Mouse (Mus musculus) MEL (cell line): ENCODE data around the gene Arhgap35. TPM values are rescaled to one million over a fixed set of nuclear protein-coding genes. Genes with fewer than 3 reads are reported as not detected.

Experiments
- DNase-seq: peaks from one replicate; pipeline ENCODE4 v3.0.0; 2011; ENCODE audit warnings: low read depth, low spot score
- H3K27ac ChIP-seq: 2 replicates; pipeline ENCODE4 v1.5.1; 2012; ENCODE audit warnings: low read depth, mild to moderate bottlenecking, control low read depth, low read length, moderate library complexity; ENCODE audit not compliant: control insufficient read depth
- H3K27me3 ChIP-seq, 2 experiments: fragments of 150-350 bp in 1 of 2; sonication (generic) in 1 of 2; 2 replicates each; pipeline ENCODE4 v1.6.1; 2012; ENCODE audit warnings: low read length in 2 of 2, mild to moderate bottlenecking in 2 of 2, improper control_type of control experiment in 1 of 2, moderate library complexity in 1 of 2; ENCODE audit not compliant: insufficient read depth in 2 of 2, control insufficient read depth in 1 of 2
- H3K36me3 ChIP-seq, 2 experiments: 2 replicates each; pipeline ENCODE4 v1.6.1; 2012 to 2014; ENCODE audit warnings: low read length in 2 of 2, improper control_type of control experiment in 1 of 2, inconsistent platforms in 1 of 2, mild to moderate bottlenecking in 1 of 2; ENCODE audit not compliant: insufficient read depth in 2 of 2, control insufficient read depth in 1 of 2
- H3K4me1 ChIP-seq, 2 experiments: fragments of 150-350 bp in 1 of 2; sonication (generic) in 1 of 2; 2 replicates each; pipeline ENCODE4 v1.6.1; 2012; ENCODE audit warnings: low read length in 2 of 2, improper control_type of control experiment in 1 of 2, mild to moderate bottlenecking in 1 of 2; ENCODE audit not compliant: insufficient read depth in 2 of 2, control insufficient read depth in 1 of 2
- H3K4me3 ChIP-seq, 2 experiments: fragments of 150-350 bp in 1 of 2; sonication (generic) in 1 of 2; 2 replicates each; pipeline ENCODE4 v1.5.1; 2012; ENCODE audit warnings: low read depth in 2 of 2, low read length in 2 of 2, mild to moderate bottlenecking in 2 of 2, moderate library complexity in 2 of 2, control low read depth in 1 of 2, improper control_type of control experiment in 1 of 2; ENCODE audit not compliant: control insufficient read depth in 1 of 2, insufficient read depth in 1 of 2
- H3K79me2 ChIP-seq: 2 replicates; pipeline ENCODE4 v1.6.1; 2012; ENCODE audit warnings: mild to moderate bottlenecking, low read length, moderate library complexity; ENCODE audit not compliant: control insufficient read depth, poor library complexity, insufficient read depth
- H3K9ac ChIP-seq: 2 replicates; pipeline ENCODE4 v1.6.1; 2012; ENCODE audit warnings: low read depth, mild to moderate bottlenecking, control low read depth, low read length, moderate library complexity; ENCODE audit not compliant: control insufficient read depth, poor library complexity, severe bottlenecking
- H3K9me3 ChIP-seq: fragments of 150-350 bp; sonication (generic); replicated peaks from 2 replicates; pipeline ENCODE4 v1.6.1; 2012; ENCODE audit warnings: mild to moderate bottlenecking, low read length, improper control_type of control experiment, moderate library complexity; ENCODE audit not compliant: insufficient read depth
- BHLHE40 ChIP-seq: IDR thresholded peaks from 2 replicates; pipeline ENCODE4 v1.6.1; 2012; ENCODE audit warnings: low read depth, mild to moderate bottlenecking, inconsistent platforms, low read length, improper control_type of control experiment, borderline replicate concordance
- CTCF ChIP-seq, 3 experiments: IDR thresholded peaks in 2 of 3; conservative IDR thresholded peaks in 1 of 3; 2 replicates each; pipeline ENCODE4 v1.5.1; 2011 to 2012; ENCODE audit warnings: low read length in 3 of 3, low read depth in 2 of 3, mild to moderate bottlenecking in 2 of 3, improper control_type of control experiment in 1 of 3, inconsistent platforms in 1 of 3, mixed read lengths in 1 of 3, moderate library complexity in 1 of 3; ENCODE audit not compliant: control insufficient read depth in 1 of 3, insufficient read depth in 1 of 3, poor library complexity in 1 of 3, severe bottlenecking in 1 of 3
- E2F4 ChIP-seq: IDR thresholded peaks from 2 replicates; pipeline ENCODE4 v1.6.1; 2011; ENCODE audit warnings: low read depth, low read length, improper control_type of control experiment, borderline replicate concordance
- HCFC1 ChIP-seq: IDR thresholded peaks from 2 replicates; pipeline ENCODE4 v1.6.1; 2012; ENCODE audit warnings: low read depth, mild to moderate bottlenecking, inconsistent platforms, low read length, improper control_type of control experiment, moderate library complexity
- JUND ChIP-seq: IDR thresholded peaks from 2 replicates; pipeline ENCODE4 v1.6.1; 2011; ENCODE audit warnings: low read depth, mild to moderate bottlenecking, improper control_type of control experiment, low read length
- MAX ChIP-seq: IDR thresholded peaks from 2 replicates; pipeline ENCODE4 v1.6.1; 2011; ENCODE audit warnings: low read length, improper control_type of control experiment
- MEF2A ChIP-seq: IDR thresholded peaks from 2 replicates; pipeline ENCODE4 v1.6.1; 2014; ENCODE audit warnings: low read depth, mild to moderate bottlenecking, inconsistent platforms, low read length, improper control_type of control experiment; ENCODE audit not compliant: poor library complexity, insufficient replicate concordance, severe bottlenecking; ENCODE audit errors: extremely low read depth
- MXI1 ChIP-seq: IDR thresholded peaks from 2 replicates; pipeline ENCODE4 v1.6.1; 2011; ENCODE audit warnings: mild to moderate bottlenecking, low read depth, low read length, improper control_type of control experiment
- MYB ChIP-seq: IDR thresholded peaks from 2 replicates; pipeline ENCODE4 v1.6.1; 2011; ENCODE audit warnings: mild to moderate bottlenecking, low read depth, low read length, improper control_type of control experiment
- POLR2AphosphoS5 ChIP-seq: IDR thresholded peaks from 2 replicates; pipeline ENCODE4 v1.6.1; 2012; ENCODE audit warnings: low read depth, borderline replicate concordance, mild to moderate bottlenecking, inconsistent platforms, low read length, moderate library complexity, mixed read lengths
- SMC3 ChIP-seq: IDR thresholded peaks from 2 replicates; pipeline ENCODE4 v1.6.1; 2011; ENCODE audit warnings: low read depth, low read length, improper control_type of control experiment
- TBP ChIP-seq: IDR thresholded peaks from 2 replicates; pipeline ENCODE4 v1.8.0; 2011; ENCODE audit warnings: low read depth, low read length, improper control_type of control experiment
- USF2 ChIP-seq, 2 experiments: IDR thresholded peaks; 2 replicates each; pipeline ENCODE4 v1.6.1; 2011 to 2012; ENCODE audit warnings: improper control_type of control experiment in 2 of 2, low read length in 2 of 2, borderline replicate concordance in 1 of 2, inconsistent platforms in 1 of 2, low read depth in 1 of 2, mild to moderate bottlenecking in 1 of 2; ENCODE audit not compliant: insufficient read depth in 1 of 2
- ZKSCAN1 ChIP-seq: IDR thresholded peaks from 2 replicates; pipeline ENCODE4 v1.6.1; 2012; ENCODE audit warnings: low read depth, mild to moderate bottlenecking, inconsistent platforms, low read length, improper control_type of control experiment, moderate library complexity
- polyA plus RNA-seq, 2 experiments: library from polyadenylated mRNA; stranded (reverse) in 1 of 2; unstranded in 1 of 2; fragments of >175 nt in 1 of 2; fragments of >200 nt in 1 of 2; gene quantifications; 2 replicates each; pipeline versions ENCODE4 v1.2.1 to v1.2.4; 2012; ENCODE audit warnings: low replicate concordance in 2 of 2, low read depth in 1 of 2; ENCODE audit not compliant: insufficient read length in 2 of 2, insufficient read depth in 1 of 2, missing spikeins in 1 of 2
- total RNA-seq: library from RNA; depleted of rRNA; stranded (reverse); fragments of 300-350 nt; gene quantifications from 2 replicates; pipeline ENCODE4 v1.2.3, GENCODE M21; 2012

Gene Arhgap35
- total and polyA plus RNA-seq, 3 experiments = 7.4 to 13.4 TPM; not detected in 1

GRCm38 (mm10) chr7:16581276-16582100 is 33.3 kb downstream of the Arhgap35 start:
- no peak overlapping the region for H3K9ac ChIP-seq
- TF ChIP-seq JUND (no peak), E2F4 (no peak), MAX (no peak), MEF2A (no peak), CTCF (IDR thresholded peaks at IDR 0.05 in 2 of 3, conservative IDR thresholded peaks at IDR 0.05 in 1 of 3; ENCODE audit: control insufficient read depth in 1 of 3, insufficient read depth in 1 of 3, low read depth in 2 of 3, low read length in 3 of 3, poor library complexity in 1 of 3, severe bottlenecking in 1 of 3) (no peak), USF2 (IDR thresholded peaks at IDR 0.05; ENCODE audit: borderline replicate concordance in 1 of 2, insufficient read depth in 1 of 2, low read depth in 1 of 2, low read length in 2 of 2) (no peak), POLR2AphosphoS5 (no peak), BHLHE40 (no peak), MYB (no peak), HCFC1 (no peak), SMC3 (no peak), TBP (no peak)
- H3K36me3 ChIP-seq = peaks cover 0 to 25% of the 10 kb centered on the region in 2 experiments; a peak in 2 of 4 replicates
- no peak for DNase-seq
- no peak overlapping the region for H3K4me3 ChIP-seq
- no peaks in the 10 kb centered on the region for H3K27me3 ChIP-seq
- no peak overlapping the region for H3K27ac ChIP-seq
- H3K9me3 ChIP-seq = no peaks in the 10 kb centered on the region
- H3K4me1 ChIP-seq = peaks cover 9 to 15% of the 10 kb centered on the region in 2 experiments
- peaks cover 9% of the 10 kb centered on the region for H3K79me2 ChIP-seq

DNA sequence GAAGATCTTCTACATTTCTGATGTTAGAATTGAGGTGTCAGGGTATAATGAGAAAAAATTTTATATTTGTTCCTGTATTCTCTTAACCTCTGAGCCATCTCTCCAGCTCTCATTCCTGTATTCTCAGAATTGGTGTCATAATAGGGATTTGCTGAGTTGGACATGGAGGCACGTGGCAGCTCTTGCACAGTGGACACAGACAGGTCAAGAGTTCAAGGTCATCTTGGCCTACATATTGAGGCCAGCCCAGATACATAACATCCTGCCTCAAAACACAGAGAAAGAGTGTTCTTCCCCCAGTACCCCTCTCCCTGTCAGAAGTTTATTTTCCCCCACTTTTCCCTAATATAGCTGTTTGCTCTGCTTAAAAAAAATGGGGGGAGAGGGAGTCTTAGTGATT is 38.1 kb downstream of the Arhgap35 start:
- Histone ChIP-seq H3K4me1 (peaks cover 0 to 3% of the 10 kb centered on the region in 2 experiments; a peak in 2 of 4 replicates), H3K79me2 (peaks cover 3% of the 10 kb centered on the region), H3K9me3 (no peaks in the 10 kb centered on the region), H3K4me3 (no peak overlapping the region), H3K27ac (no peak overlapping the region), H3K36me3 (peaks cover 0 to 7% of the 10 kb centered on the region in 2 experiments; a peak in 2 of 4 replicates), H3K27me3 (no peaks in the 10 kb centered on the region), H3K9ac (no peak overlapping the region)
- DNase-seq = no peak
- TF ChIP-seq ZKSCAN1 = no peak
- TF ChIP-seq MXI1 = no peak
- TF ChIP-seq BHLHE40 = no peak
